Mouse (Mus musculus): Measurements from ENCODE around the gene Unc5c.

DNA sequence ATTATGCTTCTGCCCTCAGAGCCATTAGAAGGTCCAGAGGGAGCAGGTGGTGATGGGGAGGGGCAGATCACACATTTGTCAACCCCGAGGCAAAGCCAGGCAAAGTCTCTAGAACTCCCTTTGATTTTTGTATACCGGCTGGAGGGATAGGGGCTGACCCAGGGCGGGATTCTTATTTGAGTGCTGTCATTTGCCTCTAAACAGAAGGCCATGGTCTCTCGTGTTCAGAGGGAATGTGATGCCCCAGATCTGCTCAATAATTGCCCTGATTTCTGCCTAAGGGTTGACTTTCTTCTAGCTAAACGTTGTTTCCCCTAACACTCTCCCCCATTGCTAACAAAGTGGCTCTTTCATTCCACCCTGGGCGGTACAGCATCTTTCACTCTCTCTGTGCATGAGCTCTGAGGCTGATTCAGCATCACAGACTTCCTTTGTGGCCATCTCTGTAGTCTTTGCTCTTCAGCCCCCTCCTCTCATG is 136.1 kb downstream of the Unc5c start:
- TF ChIP-seq POLR2A (IDR thresholded peaks at IDR 0.05; ENCODE audit: low read depth, low read length), result no peak
- TF ChIP-seq CTCF (IDR thresholded peaks at IDR 0.05; ENCODE audit: extremely low read depth, insufficient read length, insufficient replicate concordance, low read depth, low read length), result no peak

All from small intestine, adult 2 months (tissue).